Mouse (Mus musculus): Measurements from ENCODE around the gene Nlrp2.
A peak's percentile ranks its signal among the peaks of the same experiment; 100 is the strongest.

The Nlrp2 gene

GRCm38 (mm10) chr7:5350935-5351334 is at the start of gene Nlrp2:
Gene Nlrp2 (minus strand): TSS chr7:5351035.
- DNase-seq (ENCODE audit: low read depth, low spot score): no peak

GRCm38 (mm10) chr7:5366724-5367123 is 15.9 kb upstream of the Nlrp2 start:
- DNase-seq (ENCODE audit: low read depth, low spot score): no peak

GRCm38 (mm10) chr7:5363599-5363998 is 12.8 kb upstream of the Nlrp2 start:
- DNase-seq (ENCODE audit: low read depth, low spot score): peak; percentile 17

GRCm38 (mm10) chr7:5350237-5350636 is 598 bp downstream of the Nlrp2 start, which contains the start of gene Gm5065:
Gene Gm5065 (plus strand): TSS chr7:5350537.
- no peak for DNase-seq (ENCODE audit: low read depth, low spot score)

- DNase-seq (ENCODE audit: low read depth, low spot score): no peak
Measured at GRCm38 (mm10) chr7:5327511-5327910, 23.3 kb downstream of the Nlrp2 start.

GRCm38 (mm10) chr7:5288281-5288680 is 62.6 kb downstream of the Nlrp2 start:
- no peak for DNase-seq (ENCODE audit: low read depth, low spot score)

- no peak for DNase-seq (ENCODE audit: low read depth, low spot score)
Measured at GRCm38 (mm10) chr7:5263051-5263450, 87.8 kb downstream of the Nlrp2 start.

Measured in CD4-positive helper T cell, adult 2 months (primary cell).